Mouse (Mus musculus) adrenal gland, adult 2 months (tissue): ENCODE data around the gene Pitpnb. TPM values are rescaled to one million over a fixed set of nuclear protein-coding genes. Genes with fewer than 3 reads are reported as not detected.
A peak's percentile ranks its signal among the peaks of the same experiment; 100 is the strongest.

Source experiments
- DNase-seq: peaks from one replicate; pipeline ENCODE4 v3.0.0; 2021
- polyA plus RNA-seq: library from polyadenylated mRNA; depleted of rRNA; stranded (reverse); fragments of >200 nt; gene quantifications from 2 replicates; pipeline ENCODE4 v1.2.3, GENCODE M21; 2012; rRNA removed
- total RNA-seq, 2 experiments: library from RNA; stranded (reverse); gene quantifications; 2 replicates each; pipeline ENCODE4 v1.2.3; 2021

The Pitpnb gene
- total and polyA plus RNA-seq, 3 experiments, result 49.5 to 90.0 (median 74.7) TPM

DNA sequence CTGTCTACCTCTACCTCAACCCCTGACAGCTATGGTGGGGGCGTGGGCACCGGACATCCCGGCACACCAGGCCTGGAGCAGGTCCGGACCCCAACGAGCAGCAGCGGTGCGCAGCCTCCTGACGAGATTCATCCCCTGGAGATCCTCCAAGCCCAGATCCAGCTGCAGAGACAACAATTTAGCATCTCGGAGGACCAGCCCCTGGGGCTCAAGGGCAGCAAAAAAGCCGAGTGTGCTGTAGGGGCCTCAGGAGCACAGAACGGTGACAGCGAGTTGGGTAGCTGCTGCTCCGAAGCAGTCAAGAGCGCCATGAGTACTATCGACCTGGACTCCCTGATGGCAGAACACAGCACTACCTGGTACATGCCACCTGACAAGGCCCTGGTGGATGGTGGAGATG is 90.9 kb downstream of the Pitpnb start:
- no peak for DNase-seq

DNA sequence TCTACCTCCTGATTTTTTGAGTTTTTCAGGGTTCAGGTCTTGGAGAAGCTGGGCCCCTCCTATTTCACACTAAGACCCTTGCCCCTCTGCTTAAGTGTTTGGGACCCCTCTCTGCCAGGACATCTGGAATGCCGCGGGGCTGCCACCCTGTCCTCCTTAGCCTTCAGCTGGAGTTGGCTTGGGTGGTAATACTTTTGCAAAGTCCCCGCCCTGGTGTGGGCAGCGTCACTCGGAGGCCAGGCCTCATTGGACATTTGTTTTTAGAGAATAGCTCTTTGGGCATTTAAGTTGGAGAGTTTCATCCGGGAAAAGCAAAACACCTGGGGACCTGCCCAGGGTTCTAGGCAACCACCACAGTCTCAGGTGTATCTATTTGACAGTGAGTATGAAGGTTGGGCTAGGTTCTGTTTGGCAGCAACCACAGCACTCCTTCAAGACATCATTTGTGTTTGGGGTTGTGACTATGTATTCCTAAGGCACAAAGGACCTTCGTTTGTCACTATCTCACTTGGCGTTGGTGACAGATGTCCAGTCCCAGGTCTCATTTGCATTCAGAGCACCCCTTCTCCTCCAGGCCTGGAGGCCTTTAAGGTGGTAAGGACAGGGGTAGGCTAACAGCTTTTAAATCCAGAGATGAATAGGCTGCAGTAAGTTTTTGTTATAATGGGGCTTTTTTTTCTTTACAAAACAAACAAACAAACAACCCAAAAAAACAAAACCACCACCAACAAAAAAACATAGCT is 91.7 kb downstream of the Pitpnb start:
- no peak for DNase-seq

DNA sequence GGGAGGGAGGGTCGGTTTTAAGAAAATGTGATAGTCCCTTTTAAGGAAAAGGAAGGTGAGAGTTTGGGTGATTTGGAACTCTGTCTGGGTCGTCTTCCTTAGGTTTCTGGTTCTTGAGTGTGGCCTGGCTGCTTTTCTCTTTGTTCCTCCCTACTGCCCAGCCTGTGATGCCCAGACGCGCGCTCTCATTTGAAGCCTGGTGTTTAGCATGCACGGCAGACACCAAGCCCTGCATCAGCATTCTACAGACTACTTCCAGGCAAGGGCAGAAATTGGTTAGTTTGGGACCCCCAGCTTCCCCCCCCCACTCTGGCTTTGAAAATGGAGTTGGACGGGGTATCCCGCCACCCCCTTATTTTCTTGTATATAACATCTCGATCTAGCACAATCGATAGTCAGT is 92.4 kb downstream of the Pitpnb start:
- no peak for DNase-seq

DNA sequence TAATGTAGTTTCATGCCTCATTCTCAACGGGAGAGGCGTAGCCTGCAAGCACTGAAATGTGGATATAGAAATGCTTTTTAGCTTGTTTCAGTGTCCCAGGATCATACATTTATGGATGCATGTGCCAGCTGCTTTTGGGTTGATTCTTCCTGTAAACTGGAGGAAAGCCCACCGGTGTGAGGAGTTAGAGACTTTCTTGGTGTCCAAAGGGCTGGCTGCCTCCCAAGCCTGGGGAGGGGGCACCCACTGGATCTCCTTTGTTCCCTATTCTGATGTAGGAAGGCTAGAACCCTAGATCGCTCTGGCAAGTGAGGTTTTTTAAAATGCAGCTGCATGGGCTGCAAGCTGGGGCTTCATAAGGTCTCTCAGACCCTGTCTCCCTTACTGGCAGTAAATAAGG is 93.1 kb downstream of the Pitpnb start:
- no peak for DNase-seq

DNA sequence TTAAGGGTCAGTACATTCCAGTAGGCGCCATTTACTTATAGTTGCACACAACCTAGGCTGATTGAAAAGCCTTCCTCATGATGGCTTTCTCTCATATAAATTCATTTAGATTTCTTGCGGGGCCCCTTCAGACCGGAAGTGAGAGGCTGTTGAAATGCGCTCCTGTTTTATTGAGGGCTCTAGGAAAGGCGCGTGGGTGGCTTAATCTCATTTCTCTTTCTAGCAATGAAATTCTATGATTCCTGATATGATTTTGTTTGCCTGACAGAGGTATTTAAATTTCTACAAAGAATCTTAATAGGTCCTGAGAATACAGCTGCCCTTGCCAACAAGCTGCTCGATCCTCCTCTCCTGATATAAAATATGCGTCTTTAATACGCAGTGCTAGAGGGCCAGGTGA is 95.2 kb downstream of the Pitpnb start:
- DNase-seq, result no peak

DNA sequence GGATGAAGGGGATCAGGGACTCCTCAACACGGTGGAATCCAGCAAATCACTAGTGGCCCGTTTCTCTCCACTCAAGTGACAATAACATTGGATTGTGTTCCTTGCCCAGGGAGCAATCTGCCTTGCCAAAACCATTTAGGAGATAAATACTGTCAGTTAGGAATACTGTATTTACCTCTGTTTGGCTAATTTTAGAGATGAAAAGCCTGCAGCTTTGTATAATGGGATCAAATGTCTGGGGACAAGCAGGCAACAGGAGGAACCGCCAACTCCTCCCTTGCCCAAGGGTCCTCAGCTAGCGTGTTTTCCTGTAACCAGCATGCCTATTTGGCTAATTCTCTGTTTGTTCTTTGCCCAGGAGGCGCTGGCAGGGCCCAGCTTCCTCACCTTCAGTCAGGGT is 95.7 kb downstream of the Pitpnb start:
- no peak for DNase-seq

DNA sequence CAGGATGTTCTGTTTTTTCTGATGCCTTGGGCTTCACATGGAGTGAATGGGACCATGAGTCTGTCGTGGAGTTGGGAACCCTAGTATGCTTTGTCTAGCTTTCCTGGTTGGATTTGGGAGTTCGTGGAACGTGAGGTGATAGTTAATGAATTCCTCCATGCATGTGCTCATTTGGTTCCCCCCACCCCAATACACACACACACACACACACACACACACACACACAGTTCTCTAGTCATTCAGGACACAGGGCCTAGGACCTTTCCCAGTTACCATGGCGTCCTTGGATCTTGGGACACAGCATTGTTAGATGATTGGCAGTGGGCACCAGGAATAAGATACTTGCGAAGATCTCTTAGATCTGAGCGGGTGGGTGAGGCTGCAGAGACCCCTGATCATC is 98.3 kb downstream of the Pitpnb start:
- no peak for DNase-seq

DNA sequence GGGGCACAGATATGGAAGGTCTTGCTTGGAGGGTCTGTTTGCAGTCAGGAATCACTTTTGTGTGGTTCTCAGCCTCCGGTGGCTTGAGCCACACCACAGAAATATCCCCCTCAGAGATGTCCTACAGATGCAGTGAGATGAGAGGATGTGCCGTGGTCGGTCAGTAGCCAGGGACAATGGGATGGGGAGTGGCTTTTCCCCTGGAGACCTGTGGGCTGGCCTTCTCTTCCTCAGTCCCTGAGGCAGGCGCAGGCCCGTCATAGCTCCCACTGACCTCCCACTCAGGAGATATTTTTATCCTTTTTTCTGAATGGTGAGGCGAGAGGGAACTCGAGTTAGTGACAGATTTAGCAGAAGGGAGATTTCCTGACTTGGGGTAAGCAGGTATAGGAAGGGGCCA is 99.2 kb downstream of the Pitpnb start:
- peak; percentile 15 for DNase-seq

DNA sequence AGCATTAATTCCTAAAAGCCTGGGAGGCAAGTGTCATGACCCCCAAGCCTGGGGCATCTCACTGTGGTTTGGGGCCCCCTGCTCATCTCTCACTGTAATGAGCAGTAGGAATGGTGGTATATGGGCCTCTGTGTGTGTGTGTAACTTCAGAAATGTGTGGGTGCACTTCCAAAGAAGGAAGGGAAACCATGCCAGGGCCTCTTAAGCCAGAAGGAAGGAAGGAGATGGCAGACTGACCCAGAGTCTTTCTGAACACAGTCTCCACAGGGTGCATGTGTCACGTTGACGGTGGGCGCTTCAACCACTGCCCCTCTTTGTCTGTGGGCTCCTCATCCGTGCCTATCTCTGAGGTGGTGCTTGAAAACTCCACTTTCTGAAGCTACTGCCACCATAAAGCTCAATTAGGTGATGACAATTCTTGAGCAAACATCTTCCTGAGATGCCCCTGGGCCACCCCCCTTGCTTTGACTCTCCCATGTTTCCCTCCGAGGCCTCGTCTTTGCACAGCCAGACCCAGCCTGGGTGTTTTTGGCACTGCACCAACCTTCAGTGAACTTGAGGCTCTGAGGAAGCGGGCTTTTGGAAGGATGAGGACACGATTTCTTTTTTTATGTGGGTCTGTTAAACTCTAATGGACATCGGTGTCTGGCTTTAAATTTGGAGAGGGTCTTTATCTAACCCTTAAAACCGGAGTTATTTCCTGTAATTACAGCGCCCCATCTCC is 100.6 kb downstream of the Pitpnb start:
- DNase-seq, result no peak

DNA sequence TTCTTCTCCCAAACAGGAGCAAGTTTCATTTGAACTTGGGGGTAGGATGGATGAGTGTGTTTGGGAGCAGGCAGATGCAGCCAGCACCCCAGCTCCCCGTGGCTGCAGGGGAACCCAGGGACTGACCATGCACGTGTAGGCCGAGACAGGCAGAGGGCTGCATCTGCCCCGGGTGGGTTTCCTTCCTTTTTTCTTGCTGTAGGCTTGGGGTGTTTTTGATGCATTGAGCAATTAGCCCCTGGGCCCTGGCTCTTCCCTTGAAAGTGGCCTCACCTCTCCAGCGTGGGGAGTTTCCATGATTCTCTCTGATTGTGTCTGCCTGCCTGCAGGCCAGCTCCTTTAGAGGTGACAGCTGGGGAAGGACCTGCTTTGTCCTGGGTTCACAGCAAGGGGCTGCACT is 102.3 kb downstream of the Pitpnb start:
- no peak for DNase-seq

DNA sequence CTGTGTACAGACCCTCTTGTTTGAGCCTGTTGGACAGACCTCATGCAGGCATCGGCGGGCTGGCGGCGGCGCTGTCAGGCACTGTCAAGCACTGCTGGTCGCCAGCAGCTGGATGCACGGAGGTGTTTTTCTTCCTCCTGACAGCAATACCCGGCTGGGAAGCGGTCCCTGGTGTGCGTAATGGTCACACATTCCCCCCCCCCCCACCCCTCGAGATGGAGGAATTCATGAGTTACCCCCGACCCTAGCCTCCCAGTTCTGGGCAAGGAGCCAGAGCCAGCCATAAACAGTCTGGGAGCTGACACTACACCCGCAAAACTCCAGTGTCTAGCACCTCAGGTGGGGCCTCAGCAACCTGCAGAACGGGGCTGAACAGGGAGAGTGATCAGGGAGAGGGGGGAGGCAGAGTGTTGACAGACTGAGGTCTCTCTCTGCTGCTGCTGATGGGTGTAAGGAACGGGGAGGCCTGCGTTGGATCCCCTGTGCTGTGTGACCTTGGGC is 103.8 kb downstream of the Pitpnb start:
- DNase-seq, result no peak

DNA sequence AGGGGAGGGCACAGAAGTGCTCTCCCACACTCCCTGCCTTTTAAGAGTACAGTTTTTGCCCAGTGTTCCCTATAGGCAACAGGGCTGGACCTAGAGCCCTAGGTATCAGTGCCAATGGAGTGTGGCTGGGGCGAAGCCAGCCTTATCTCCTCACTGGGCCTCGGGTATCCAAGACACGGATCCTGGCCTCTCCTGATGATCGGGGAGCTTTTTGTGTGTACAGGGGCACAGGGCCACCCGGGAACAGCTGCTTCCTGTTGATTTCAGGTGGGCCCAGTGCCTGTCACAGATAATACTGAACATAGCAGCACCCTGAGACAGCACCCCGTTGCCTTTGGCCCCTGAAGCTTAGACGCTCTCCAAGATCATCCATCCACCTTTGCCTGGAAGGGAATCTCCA is 105.7 kb downstream of the Pitpnb start:
- no peak for DNase-seq

DNA sequence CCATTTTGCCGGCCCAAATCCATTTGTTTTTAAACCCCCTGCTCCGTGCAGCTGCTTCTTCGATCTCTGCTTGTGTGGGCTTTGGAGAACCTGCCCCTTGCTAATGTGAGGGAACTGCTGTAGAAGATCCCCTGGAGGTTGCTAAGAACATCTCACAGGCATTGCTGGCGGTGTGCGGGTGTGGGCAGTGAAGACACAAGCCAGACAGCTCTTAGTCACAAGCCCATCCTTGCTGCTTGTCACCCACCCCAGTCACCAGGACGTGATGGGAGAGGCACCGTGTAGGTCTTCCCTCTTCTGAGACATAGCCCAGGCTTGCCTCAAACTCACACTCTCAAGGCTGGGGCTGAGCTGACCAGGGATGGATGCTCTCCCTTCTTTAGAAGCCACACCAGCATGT is 106.6 kb downstream of the Pitpnb start:
- DNase-seq, result no peak

Other genes starting within 250 kb of the Pitpnb start
- gene Mn1, start 86.6 kb downstream of the Pitpnb start, total RNA-seq, result 1 to 10 TPM; 3.0 to 5.6 TPM
- 4.7 and 4.8 TPM in 2 replicates for gene Mn1, start 86.6 kb downstream of the Pitpnb start, polyA plus RNA-seq